ENCODE assay signal across 18 mouse cellular contexts in genomic region chr6:15543516-15544080, GRCm38 (mm10).
DNase-seq lines count a peak whose midpoint lies in the region; ATAC-seq lines count a peak whose summit lies in the region.
"Had no signal": no experiment of that assay in that cellular context is flagged by ENCODE, and none has a peak within 500 bp of the region (broad histone marks: within the 10 kb centered on the region; RNA-seq: fewer than 3 reads in every experiment).

No protein-coding gene starts in this region.

- H3K4me2 ChIP-seq in lung, embryonic 15.5 days: no peak overlapping the region
- H3K4me2 ChIP-seq in stomach, embryonic 16.5 days (ENCODE audit: low read depth, low read length): no peak overlapping the region
- H3K4me2 ChIP-seq in liver, embryonic 12.5 days: no peak overlapping the region
- H3K4me2 ChIP-seq: embryonic facial prominence, embryonic 13.5 days; forebrain, embryonic 15.5 days; hindbrain, embryonic 15.5 days; kidney, embryonic 15.5 days; limb, embryonic 13.5 days had no signal

- no peaks in the 10 kb centered on the region for H3K27me3 ChIP-seq in lung, embryonic 15.5 days
- no peaks in the 10 kb centered on the region for H3K27me3 ChIP-seq in stomach, embryonic 16.5 days (ENCODE audit: control insufficient read depth, insufficient read depth, low read length)
- no peaks in the 10 kb centered on the region for H3K27me3 ChIP-seq in liver, embryonic 12.5 days (replicated peaks)
- H3K27me3 ChIP-seq: embryonic facial prominence, embryonic 13.5 days; forebrain, embryonic 15.5 days; hindbrain, embryonic 15.5 days; kidney, embryonic 15.5 days; limb, embryonic 13.5 days had no signal

- H3K36me3 ChIP-seq in lung, embryonic 15.5 days: no peaks in the 10 kb centered on the region
- no peaks in the 10 kb centered on the region for H3K36me3 ChIP-seq in stomach, embryonic 16.5 days (ENCODE audit: control insufficient read depth, insufficient read depth, low read length)
- no peaks in the 10 kb centered on the region for H3K36me3 ChIP-seq in liver, embryonic 12.5 days
- H3K36me3 ChIP-seq: embryonic facial prominence, embryonic 13.5 days; forebrain, embryonic 15.5 days; G1E; hindbrain, embryonic 15.5 days; kidney, embryonic 15.5 days; limb, embryonic 13.5 days had no signal

- ATAC-seq in lung, embryonic 15.5 days (ENCODE audit: borderline replicate concordance, extremely low read depth, low FRiP score, low TSS enrichment): peak; percentile 49; the same call in 1 of the 2 replicates
- ATAC-seq in stomach, embryonic 16.5 days (ENCODE audit: insufficient read depth, low FRiP score): no peak; the same call in 1 of the 2 replicates
- ATAC-seq in liver, embryonic 12.5 days: no peak
- ATAC-seq: activated CD4-positive, CD25-positive, alpha-beta regulatory T cell, adult 4 months; forebrain, embryonic 15.5 days had no signal

- peak; percentile 26 to 32 for DNase-seq in heart, postnatal 10 days
- DNase-seq in heart, adult 11 months: no peak
- peak; percentile 26 for DNase-seq in urinary bladder, postnatal 14 days (ENCODE audit: low spot score)
- DNase-seq in urinary bladder, postnatal 10 days (ENCODE audit: low spot score): no peak
- no peak for DNase-seq in thymus, postnatal 4 days
- DNase-seq: layer of hippocampus, postnatal 36 days; midbrain, embryonic 14.5 days; thymus, postnatal 25 days had no signal

- H3K9ac ChIP-seq in lung, embryonic 15.5 days: no peak overlapping the region
- H3K9ac ChIP-seq in stomach, embryonic 16.5 days (ENCODE audit: low read length): no peak overlapping the region
- no peak overlapping the region for H3K9ac ChIP-seq in liver, embryonic 12.5 days
- H3K9ac ChIP-seq: embryonic facial prominence, embryonic 13.5 days; forebrain, embryonic 15.5 days; hindbrain, embryonic 15.5 days; kidney, embryonic 15.5 days; limb, embryonic 13.5 days had no signal

- no peaks in the 10 kb centered on the region; the same call in 1 of the 2 replicates for H3K4me1 ChIP-seq in lung, embryonic 15.5 days
- H3K4me1 ChIP-seq in stomach, embryonic 16.5 days (ENCODE audit: control insufficient read depth, insufficient read depth, low read length): no peaks in the 10 kb centered on the region
- no peaks in the 10 kb centered on the region for H3K4me1 ChIP-seq in liver, embryonic 12.5 days
- H3K4me1 ChIP-seq: embryonic facial prominence, embryonic 13.5 days; forebrain, embryonic 15.5 days; hindbrain, embryonic 15.5 days; kidney, embryonic 15.5 days had no signal

- WGBS in lung, embryonic 15.5 days: 49% methylated on average over 14 of the region's 14 CpGs
- WGBS in stomach, embryonic 16.5 days: 51% methylated on average over 14 of the region's 14 CpGs
- 73% methylated on average over 14 of the region's 14 CpGs for WGBS in liver, embryonic 12.5 days (ENCODE audit: insufficient replicate concordance)

- H3K27ac ChIP-seq in lung, embryonic 15.5 days: no peak overlapping the region
- H3K27ac ChIP-seq in stomach, embryonic 16.5 days (ENCODE audit: low read length): peak overlapping the region; percentile 65; the same call in 1 of the 2 replicates
- no peak overlapping the region for H3K27ac ChIP-seq in liver, embryonic 12.5 days
- H3K27ac ChIP-seq: embryonic facial prominence, embryonic 13.5 days; forebrain, embryonic 15.5 days; hindbrain, embryonic 15.5 days; kidney, embryonic 15.5 days; limb, embryonic 13.5 days had no signal

- H3K9me3 ChIP-seq in lung, embryonic 15.5 days: no peaks in the 10 kb centered on the region
- H3K9me3 ChIP-seq in stomach, embryonic 16.5 days (replicated peaks; ENCODE audit: control insufficient read depth, low read length): no peaks in the 10 kb centered on the region
- no peaks in the 10 kb centered on the region for H3K9me3 ChIP-seq in liver, embryonic 12.5 days (replicated peaks)
- H3K9me3 ChIP-seq: embryonic facial prominence, embryonic 13.5 days; forebrain, embryonic 15.5 days; G1E; hindbrain, embryonic 15.5 days; kidney, embryonic 15.5 days; limb, embryonic 13.5 days had no signal

- intact Hi-C loops in heart, postnatal 10 days (cut with DNase I): loop anchor here (2.0 kb wide), 1 partner anchor 15 kb away; no protein-coding TSS in a partner anchor

- H3K4me3 ChIP-seq in lung, embryonic 15.5 days: no peak overlapping the region
- H3K4me3 ChIP-seq in stomach, embryonic 16.5 days (replicated peaks; ENCODE audit: low read length): no peak overlapping the region
- H3K4me3 ChIP-seq in liver, embryonic 12.5 days: no peak overlapping the region
- H3K4me3 ChIP-seq: embryonic facial prominence, embryonic 13.5 days; forebrain, embryonic 15.5 days; hindbrain, embryonic 15.5 days; kidney, embryonic 15.5 days; limb, embryonic 13.5 days had no signal

Comparison
In these comparisons a context has a peak if more than half of its experiments do, and no peak if none do; other contexts are left out.
1. DNase-seq: peak in heart, postnatal 10 days (2 of 2) and urinary bladder, postnatal 14 days (single experiment); none in heart, adult 11 months (single experiment), urinary bladder, postnatal 10 days (single experiment) and thymus, postnatal 4 days (single experiment).